Mouse (Mus musculus): Measurements from ENCODE around the gene Ccdc96. TPM values are rescaled to one million over a fixed set of nuclear protein-coding genes. Genes with fewer than 3 reads are reported as not detected.
A peak's percentile ranks its signal among the peaks of the same experiment; 100 is the strongest.

The Ccdc96 gene
- polyA plus RNA-seq, 1 experiment from 2014 or later, result 0.88 TPM

GRCm38 (mm10) chr5:36515558-36515957, 31.2 kb downstream of the Ccdc96 start:
- peaks cover 96% of the 10 kb centered on the region for H3K36me3 ChIP-seq
- no peaks in the 10 kb centered on the region; the same call in 1 of the 2 replicates for H3K4me1 ChIP-seq
- no peak for DNase-seq (ENCODE audit: low spot score)
- H3K27me3 ChIP-seq (ENCODE audit: low read depth, poor library complexity, severe bottlenecking), result no peaks in the 10 kb centered on the region
- 92% methylated on average over 5 of the region's 5 CpGs for WGBS
- H3K27ac ChIP-seq, result no peak overlapping the region
- H3K9me3 ChIP-seq (replicated peaks), result no peaks in the 10 kb centered on the region
- H3K4me3 ChIP-seq, result no peak overlapping the region

GRCm38 (mm10) chr5:36517596-36517995, 33.2 kb downstream of the Ccdc96 start:
- WGBS, result 82% methylated on average over 3 of the region's 3 CpGs
- H3K36me3 ChIP-seq, result peaks cover 95% of the 10 kb centered on the region
- no peaks in the 10 kb centered on the region; the same call in 1 of the 2 replicates for H3K4me1 ChIP-seq
- H3K27ac ChIP-seq, result no peak overlapping the region
- H3K27me3 ChIP-seq (ENCODE audit: low read depth, poor library complexity, severe bottlenecking), result no peaks in the 10 kb centered on the region
- no peak for DNase-seq (ENCODE audit: low spot score)
- H3K4me3 ChIP-seq, result no peak overlapping the region
- no peaks in the 10 kb centered on the region for H3K9me3 ChIP-seq (replicated peaks)

- H3K27me3 ChIP-seq (ENCODE audit: low read depth, poor library complexity, severe bottlenecking), result no peaks in the 10 kb centered on the region
- no peaks in the 10 kb centered on the region for H3K9me3 ChIP-seq (replicated peaks)
- H3K4me3 ChIP-seq, result no peak overlapping the region
- H3K4me1 ChIP-seq, result no peaks in the 10 kb centered on the region; the same call in 1 of the 2 replicates
- 85% methylated on average over 3 of the region's 3 CpGs for WGBS
- no peak for DNase-seq (ENCODE audit: low spot score)
- peaks cover 97% of the 10 kb centered on the region for H3K36me3 ChIP-seq
- no peak overlapping the region for H3K27ac ChIP-seq
Measured at GRCm38 (mm10) chr5:36519751-36520150, 35.4 kb downstream of the Ccdc96 start.

GRCm38 (mm10) chr5:36522782-36523181, 38.4 kb downstream of the Ccdc96 start:
- DNase-seq (ENCODE audit: low spot score), result no peak
- Histone ChIP-seq H3K27ac (no peak overlapping the region), H3K27me3 (ENCODE audit: low read depth, poor library complexity, severe bottlenecking) (no peaks in the 10 kb centered on the region), H3K4me1 (no peaks in the 10 kb centered on the region; the same call in 1 of the 2 replicates), H3K9me3 (replicated peaks) (no peaks in the 10 kb centered on the region), H3K4me3 (no peak overlapping the region), H3K36me3 (peaks cover 71% of the 10 kb centered on the region)
- WGBS, result 86% methylated on average over 2 of the region's 2 CpGs

GRCm38 (mm10) chr5:36523219-36523703, 38.9 kb downstream of the Ccdc96 start:
- Histone ChIP-seq H3K27me3 (ENCODE audit: low read depth, poor library complexity, severe bottlenecking) (no peaks in the 10 kb centered on the region), H3K36me3 (peaks cover 66% of the 10 kb centered on the region), H3K27ac (no peak overlapping the region), H3K4me3 (no peak overlapping the region), H3K9me3 (replicated peaks) (no peaks in the 10 kb centered on the region), H3K4me1 (no peaks in the 10 kb centered on the region)
- DNase-seq (ENCODE audit: low spot score), result no peak
- 91% methylated on average over 5 of the region's 5 CpGs for WGBS

- Histone ChIP-seq H3K4me3 (no peak overlapping the region), H3K9me3 (replicated peaks) (no peaks in the 10 kb centered on the region), H3K27me3 (ENCODE audit: low read depth, poor library complexity, severe bottlenecking) (no peaks in the 10 kb centered on the region), H3K36me3 (peaks cover 47% of the 10 kb centered on the region), H3K27ac (no peak overlapping the region), H3K4me1 (peaks cover 16% of the 10 kb centered on the region)
- DNase-seq (ENCODE audit: low spot score), result no peak
- 83% methylated on average over 2 of the region's 2 CpGs for WGBS
Measured at GRCm38 (mm10) chr5:36525216-36525615, 40.8 kb downstream of the Ccdc96 start.

GRCm38 (mm10) chr5:36526274-36526673, 41.9 kb downstream of the Ccdc96 start:
- H3K27ac ChIP-seq, result no peak overlapping the region
- DNase-seq (ENCODE audit: low spot score), result no peak
- WGBS, result 87% methylated on average over 5 of the region's 5 CpGs

GRCm38 (mm10) chr5:36526921-36527320, 42.5 kb downstream of the Ccdc96 start:
- H3K36me3 ChIP-seq, result peaks cover 31% of the 10 kb centered on the region
- DNase-seq (ENCODE audit: low spot score), result no peak
- no peak overlapping the region for H3K27ac ChIP-seq
- H3K9me3 ChIP-seq (replicated peaks), result no peaks in the 10 kb centered on the region
- H3K4me1 ChIP-seq, result peaks cover 20% of the 10 kb centered on the region
- H3K27me3 ChIP-seq (ENCODE audit: low read depth, poor library complexity, severe bottlenecking), result no peaks in the 10 kb centered on the region
- WGBS, result 82% methylated on average over 2 of the region's 2 CpGs
- H3K4me3 ChIP-seq, result no peak overlapping the region

More at GRCm38 (mm10) chr5:36526274-36526673, 41.9 kb downstream of the Ccdc96 start:
- H3K9me3 ChIP-seq (replicated peaks), result no peaks in the 10 kb centered on the region
- H3K36me3 ChIP-seq, result peaks cover 37% of the 10 kb centered on the region
- H3K27me3 ChIP-seq (ENCODE audit: low read depth, poor library complexity, severe bottlenecking), result no peaks in the 10 kb centered on the region
- no peak overlapping the region for H3K4me3 ChIP-seq
- peaks cover 20% of the 10 kb centered on the region for H3K4me1 ChIP-seq

GRCm38 (mm10) chr5:36529698-36530097, 45.3 kb downstream of the Ccdc96 start:
- WGBS, result 13% methylated on average over 5 of the region's 5 CpGs
- peak overlapping the region; percentile 91 for H3K27ac ChIP-seq
- DNase-seq (ENCODE audit: low spot score), result no peak

GRCm38 (mm10) chr5:36530129-36530751, 45.9 kb downstream of the Ccdc96 start:
- WGBS, result 1% methylated on average over 28 of the region's 28 CpGs
- Histone ChIP-seq H3K27ac (peak overlapping the region; percentile 91), H3K4me1 (peaks cover 20% of the 10 kb centered on the region), H3K9me3 (replicated peaks) (no peaks in the 10 kb centered on the region), H3K4me3 (peak overlapping the region; percentile 89), H3K27me3 (ENCODE audit: low read depth, poor library complexity, severe bottlenecking) (no peaks in the 10 kb centered on the region), H3K36me3 (peaks cover 2% of the 10 kb centered on the region; the same call in 1 of the 2 replicates)
- DNase-seq (ENCODE audit: low spot score), result peak; percentile 97

More at GRCm38 (mm10) chr5:36529698-36530097, 45.3 kb downstream of the Ccdc96 start:
- Histone ChIP-seq H3K36me3 (peaks cover 5% of the 10 kb centered on the region), H3K4me3 (peak overlapping the region; percentile 89), H3K4me1 (peaks cover 20% of the 10 kb centered on the region), H3K9me3 (replicated peaks) (no peaks in the 10 kb centered on the region), H3K27me3 (ENCODE audit: low read depth, poor library complexity, severe bottlenecking) (no peaks in the 10 kb centered on the region)

GRCm38 (mm10) chr5:36534455-36535030, 50.2 kb downstream of the Ccdc96 start:
- H3K9me3 ChIP-seq (replicated peaks), result no peaks in the 10 kb centered on the region
- no peak overlapping the region for H3K4me3 ChIP-seq
- peaks cover 9% of the 10 kb centered on the region for H3K4me1 ChIP-seq
- H3K36me3 ChIP-seq, result no peaks in the 10 kb centered on the region
- H3K27ac ChIP-seq, result no peak overlapping the region
- no peak for DNase-seq (ENCODE audit: low spot score)
- WGBS, result 81% methylated on average over 6 of the region's 6 CpGs
- H3K27me3 ChIP-seq (ENCODE audit: low read depth, poor library complexity, severe bottlenecking), result no peaks in the 10 kb centered on the region

GRCm38 (mm10) chr5:36535438-36536176, 51.2 kb downstream of the Ccdc96 start:
- Histone ChIP-seq H3K4me1 (peaks cover 2% of the 10 kb centered on the region), H3K4me3 (no peak overlapping the region), H3K27ac (no peak overlapping the region), H3K27me3 (ENCODE audit: low read depth, poor library complexity, severe bottlenecking) (no peaks in the 10 kb centered on the region), H3K36me3 (no peaks in the 10 kb centered on the region), H3K9me3 (replicated peaks) (no peaks in the 10 kb centered on the region)
- DNase-seq (ENCODE audit: low spot score), result no peak
- WGBS, result 86% methylated on average over 6 of the region's 6 CpGs

GRCm38 (mm10) chr5:36536424-36536823, 52.0 kb downstream of the Ccdc96 start:
- no peaks in the 10 kb centered on the region for H3K27me3 ChIP-seq (ENCODE audit: low read depth, poor library complexity, severe bottlenecking)
- WGBS, result 91% methylated on average over 3 of the region's 3 CpGs

More at GRCm38 (mm10) chr5:36536424-36536823, 52.0 kb downstream of the Ccdc96 start:
- Histone ChIP-seq H3K4me1 (no peaks in the 10 kb centered on the region), H3K9me3 (replicated peaks) (no peaks in the 10 kb centered on the region), H3K36me3 (no peaks in the 10 kb centered on the region), H3K27ac (no peak overlapping the region), H3K4me3 (no peak overlapping the region)
- DNase-seq (ENCODE audit: low spot score), result no peak

Data from limb, embryonic 10.5 days (tissue).